Mouse (Mus musculus) heart, postnatal 0 days (tissue): ENCODE results near the gene Syne2. TPM values are rescaled to one million over a fixed set of nuclear protein-coding genes. Genes with fewer than 3 reads are reported as not detected.
A peak's percentile ranks its signal among the peaks of the same experiment; 100 is the strongest.

Experiments used
- ATAC-seq: fragments of 200-750 bp; cut with Nextera tagmentation; 2 replicates; pipeline ENCODE4 v1.8.0; 2017; ENCODE audit warnings: low read depth, moderate number of reproducible peaks, moderate library complexity; ENCODE audit not compliant: insufficient read depth
- DNase-seq: peaks from one replicate; pipeline ENCODE4 v3.0.0-alpha.2; 2016; ENCODE audit warnings: low spot score
- H3K27ac ChIP-seq: fragments of 300-500 bp; sonication (generic); 2 replicates; pipeline ENCODE4 v1.5.1; 2014; ENCODE audit warnings: low read depth, mild to moderate bottlenecking
- H3K27me3 ChIP-seq: fragments of 300-500 bp; sonication (generic); 2 replicates; pipeline ENCODE4 v1.6.1; 2014; ENCODE audit warnings: low read length, mixed read lengths; ENCODE audit not compliant: control insufficient read depth, insufficient read depth
- H3K36me3 ChIP-seq: fragments of 300-500 bp; sonication (generic); replicated peaks from 2 replicates; pipeline ENCODE4 v1.6.1; 2014; ENCODE audit warnings: low read length, mixed read lengths; ENCODE audit not compliant: control insufficient read depth, insufficient read depth
- H3K4me1 ChIP-seq: fragments of 300-500 bp; sonication (generic); 2 replicates; pipeline ENCODE4 v1.6.1; 2014; ENCODE audit warnings: antibody characterized with exemption; ENCODE audit not compliant: control insufficient read depth, insufficient read depth
- H3K4me2 ChIP-seq: fragments of 300-500 bp; sonication (generic); 2 replicates; pipeline ENCODE4 v1.6.1; 2014; ENCODE audit warnings: low read depth, mild to moderate bottlenecking, low read length, moderate library complexity
- H3K4me3 ChIP-seq: fragments of 300-500 bp; sonication (generic); 2 replicates; pipeline ENCODE4 v1.5.1; 2014; ENCODE audit warnings: low read depth, low read length
- H3K9ac ChIP-seq: fragments of 300-500 bp; sonication (generic); replicated peaks from 2 replicates; pipeline ENCODE4 v1.6.1; 2014; ENCODE audit warnings: low read depth, low read length, mixed read lengths
- H3K9me3 ChIP-seq: fragments of 300-500 bp; sonication (generic); replicated peaks from 2 replicates; pipeline ENCODE4 v1.6.1; 2016; ENCODE audit warnings: low read length; ENCODE audit not compliant: control insufficient read depth
- CTCF ChIP-seq: IDR thresholded peaks from 2 replicates; pipeline ENCODE4 v1.5.1; 2016; ENCODE audit warnings: antibody characterized with exemption, control low read depth, low read depth
- EP300 ChIP-seq: IDR thresholded peaks from 2 replicates; pipeline ENCODE4 v1.6.1; 2016; ENCODE audit warnings: antibody characterized with exemption, low read depth
- WGBS: fragments of 180-500 bp; shearing (Covaris S2); extraction: QIAGEN DNeasy Blood & Tissue Kit; methylation state at CpG from one replicate; pipeline ENCODE4 v1.1.7; 2014; 5-methylcytosine and 5-hydroxymethylcytosine counted together
- polyA plus RNA-seq: library from polyadenylated mRNA; unstranded; fragments of >200 nt; fragmentation: Nextera tagmentation; extraction: Ambion mirVana; gene quantifications from 2 replicates; pipeline ENCODE4 v1.2.1, GENCODE M21; 2015
- total RNA-seq: library from RNA; depleted of rRNA; stranded (reverse); fragments of >200 nt; gene quantifications from 2 replicates; pipeline ENCODE4 v1.2.3, GENCODE M21; 2014; ENCODE audit warnings: low replicate concordance

Gene Syne2
- total and polyA plus RNA-seq, 2 experiments from 2014 or later: 22.9 to 34.7 TPM

GRCm38 (mm10) chr12:75874287-75874994 is 56.5 kb downstream of the Syne2 start:
- DNase-seq: no peak
- Histone ChIP-seq H3K4me1 (peaks cover 22% of the 10 kb centered on the region), H3K4me2 (no peak overlapping the region), H3K27me3 (no peaks in the 10 kb centered on the region), H3K9ac (no peak overlapping the region), H3K27ac (no peak overlapping the region), H3K9me3 (no peaks in the 10 kb centered on the region), H3K36me3 (no peaks in the 10 kb centered on the region), H3K4me3 (no peak overlapping the region)
- no peak for ATAC-seq
- TF ChIP-seq CTCF: no peak
- TF ChIP-seq EP300: no peak
- WGBS: 51% methylated on average over 12 of the region's 12 CpGs

GRCm38 (mm10) chr12:75879636-75880317 is 61.8 kb downstream of the Syne2 start:
- DNase-seq (peak; percentile 50), ATAC-seq (no peak)
- TF ChIP-seq EP300 (no peak), CTCF (no peak)
- peak overlapping the region; percentile 59 for H3K27ac ChIP-seq
- H3K36me3 ChIP-seq: peaks cover 5% of the 10 kb centered on the region; the same call in 1 of the 2 replicates
- no peak overlapping the region for H3K4me3 ChIP-seq
- H3K9ac ChIP-seq: no peak overlapping the region
- H3K27me3 ChIP-seq: no peaks in the 10 kb centered on the region
- peak overlapping the region; percentile 28 for H3K4me2 ChIP-seq
- H3K4me1 ChIP-seq: peaks cover 28% of the 10 kb centered on the region
- no peaks in the 10 kb centered on the region for H3K9me3 ChIP-seq
- 27% methylated on average over 12 of the region's 12 CpGs for whole genome bisulfite sequencing

GRCm38 (mm10) chr12:75881554-75881953 is 63.6 kb downstream of the Syne2 start:
- H3K4me1 ChIP-seq: peaks cover 28% of the 10 kb centered on the region
- WGBS: 18% methylated on average over 4 of the region's 4 CpGs
- TF ChIP-seq CTCF: no peak
- no peak for TF ChIP-seq EP300
- no peak overlapping the region for H3K4me3 ChIP-seq
- H3K27me3 ChIP-seq: no peaks in the 10 kb centered on the region
- H3K9ac ChIP-seq: no peak overlapping the region
- 0 out of 2 replicates have a peak, but pooled peaks have one; percentile 39 for ATAC-seq
- no peaks in the 10 kb centered on the region for H3K9me3 ChIP-seq
- DNase-seq: peak; percentile 47
- peaks cover 5% of the 10 kb centered on the region; the same call in 1 of the 2 replicates for H3K36me3 ChIP-seq
- no peak overlapping the region for H3K4me2 ChIP-seq
- peak overlapping the region; percentile 30; the same call in 1 of the 2 replicates for H3K27ac ChIP-seq

- no peaks in the 10 kb centered on the region for H3K9me3 ChIP-seq
- no peak overlapping the region for H3K9ac ChIP-seq
- peaks cover 29% of the 10 kb centered on the region for H3K36me3 ChIP-seq
- H3K27ac ChIP-seq: no peak overlapping the region
- WGBS: 67% methylated on average over 7 of the region's 7 CpGs
- no peak for ATAC-seq
- peaks cover 8% of the 10 kb centered on the region; the same call in 1 of the 2 replicates for H3K4me1 ChIP-seq
- no peak for TF ChIP-seq EP300
- no peak for TF ChIP-seq CTCF
- no peaks in the 10 kb centered on the region for H3K27me3 ChIP-seq
- no peak overlapping the region for H3K4me3 ChIP-seq
- DNase-seq: no peak
- H3K4me2 ChIP-seq: no peak overlapping the region
These were observed 68.2 kb downstream of the Syne2 start for GRCm38 (mm10) chr12:75886161-75886560.

- 93% methylated on average over 2 of the region's 2 CpGs for WGBS
- no peak for TF ChIP-seq EP300
- TF ChIP-seq CTCF: no peak
- Histone ChIP-seq H3K27ac (no peak overlapping the region), H3K9me3 (no peaks in the 10 kb centered on the region), H3K4me2 (no peak overlapping the region), H3K9ac (no peak overlapping the region), H3K4me1 (0 out of 2 replicates have a peak, but pooled peaks cover under 1% of the 10 kb centered on the region), H3K36me3 (peaks cover 30% of the 10 kb centered on the region), H3K4me3 (no peak overlapping the region), H3K27me3 (no peaks in the 10 kb centered on the region)
- ATAC-seq (no peak), DNase-seq (no peak)
These were observed 69.0 kb downstream of the Syne2 start for GRCm38 (mm10) chr12:75886946-75887345.
